Mouse (Mus musculus) brain, embryonic 14.5 days (tissue): ENCODE measurements around the gene Drosha.

Source experiments
- CTCF ChIP-seq: fragments of 200-500 bp; IDR thresholded peaks from 2 replicates; pipeline ENCODE4 v1.5.1; 2012; ENCODE audit warnings: inconsistent platforms, mild to moderate bottlenecking, moderate library complexity, borderline replicate concordance; ENCODE audit not compliant: insufficient read depth, insufficient read length; ENCODE audit errors: extremely low read depth
- POLR2A ChIP-seq: fragments of 200-500 bp; IDR thresholded peaks from 2 replicates; pipeline ENCODE4 v1.6.1; 2012; ENCODE audit warnings: mild to moderate bottlenecking, inconsistent platforms, borderline replicate concordance; ENCODE audit not compliant: poor library complexity, insufficient read depth, insufficient read length, severe bottlenecking; ENCODE audit errors: extremely low read depth

GRCm38 (mm10) chr15:12823455-12824119 lies 1.0 kb upstream of the Drosha start:
- TF ChIP-seq CTCF, result no peak
- TF ChIP-seq POLR2A, result no peak
